Mouse (Mus musculus) megakaryocyte, embryonic 14.5 days (primary cell): Measurements from ENCODE around the gene Taar6. TPM values are rescaled to one million over a fixed set of nuclear protein-coding genes. Genes with fewer than 3 reads are reported as not detected.

ENCODE experiments used
- H3K27me3 ChIP-seq: replicated peaks from 2 replicates; pipeline ENCODE3; 2012; ENCODE audit warnings: inconsistent platforms
- H3K36me3 ChIP-seq: replicated peaks from 2 replicates; pipeline ENCODE3; 2012; ENCODE audit warnings: low read length, inconsistent platforms, mixed read lengths
- H3K4me1 ChIP-seq: 2 replicates; pipeline ENCODE4 v1.6.1; 2012; ENCODE audit warnings: inconsistent platforms
- H3K4me3 ChIP-seq: replicated peaks from 2 replicates; pipeline ENCODE3; 2012; ENCODE audit warnings: moderate library complexity, mild to moderate bottlenecking, inconsistent platforms
- H3K9me3 ChIP-seq: 2 replicates; pipeline ENCODE4 v1.6.1; 2012; ENCODE audit warnings: inconsistent platforms
- FLI1 ChIP-seq: IDR thresholded peaks from 2 replicates; pipeline ENCODE4 v1.6.1; 2012; ENCODE audit warnings: low read length, inconsistent platforms, mixed read lengths
- GATA1 ChIP-seq: IDR thresholded peaks from 3 replicates; pipeline ENCODE4 v1.6.1; 2012; ENCODE audit warnings: mixed read lengths, low read length, inconsistent platforms, borderline replicate concordance
- polyA plus RNA-seq: library from polyadenylated mRNA; stranded (reverse); fragments of >175 nt; gene quantifications from 2 replicates; pipeline ENCODE4 v1.2.3, GENCODE M21; 2012; ENCODE audit warnings: low replicate concordance; ENCODE audit not compliant: insufficient read depth

Gene Taar6
- polyA plus RNA-seq: not detected in 2 replicates

DNA sequence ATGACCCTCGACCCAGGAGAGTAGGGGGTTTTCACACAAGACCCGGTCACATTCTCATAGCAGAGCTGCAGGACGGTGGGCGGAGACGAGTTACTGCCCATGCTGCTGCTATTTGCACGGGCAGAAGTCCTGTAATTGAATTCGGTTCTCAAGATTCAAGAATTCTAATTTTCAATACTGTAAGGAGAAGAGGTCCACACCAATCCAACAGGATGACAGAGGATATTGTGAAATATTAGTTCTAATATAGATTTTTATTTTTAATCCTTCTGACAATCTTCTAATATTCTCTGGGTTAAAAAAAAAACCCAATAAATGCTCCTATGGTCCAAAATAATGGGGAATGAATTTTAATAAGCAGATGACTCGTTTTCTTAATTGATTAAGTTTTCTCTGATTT, at the start of gene Taar6:
Taar6 (minus strand) TSS at position 101 of the 400 bp plus-strand sequence.
- H3K9me3 ChIP-seq: no peaks in the 10 kb centered on the region

DNA sequence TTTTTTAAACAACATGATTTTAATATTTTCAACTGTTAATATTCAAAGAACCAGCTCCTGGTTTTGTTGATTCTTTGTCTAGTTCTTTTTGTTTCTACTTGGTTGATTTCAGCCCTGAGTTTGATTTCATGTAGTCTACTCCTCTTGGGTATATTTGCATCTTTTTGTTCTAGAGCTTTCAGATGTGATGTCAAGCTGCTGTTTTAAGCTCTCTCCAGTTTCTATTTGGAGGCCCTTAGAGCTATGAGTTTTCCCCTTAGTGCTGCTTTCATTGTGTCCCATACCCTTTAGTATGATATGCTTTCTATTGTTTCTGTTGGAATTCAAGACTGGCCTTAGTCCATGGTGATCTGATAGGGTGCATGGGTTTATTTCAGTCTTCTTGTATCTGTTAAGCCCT, 45.9 kb upstream of the Taar6 start:
- TF ChIP-seq GATA1 (no peak), FLI1 (no peak)

More for the DNA sequence above, at the start of gene Taar6:
- Histone ChIP-seq H3K4me3 (no peak within 1 kb of the TSS), H3K27me3 (no peaks in the 10 kb centered on the region), H3K4me1 (no peaks in the 10 kb centered on the region), H3K36me3 (no peaks in the 10 kb centered on the region)
- TF ChIP-seq FLI1: no peak
- TF ChIP-seq GATA1: no peak

DNA sequence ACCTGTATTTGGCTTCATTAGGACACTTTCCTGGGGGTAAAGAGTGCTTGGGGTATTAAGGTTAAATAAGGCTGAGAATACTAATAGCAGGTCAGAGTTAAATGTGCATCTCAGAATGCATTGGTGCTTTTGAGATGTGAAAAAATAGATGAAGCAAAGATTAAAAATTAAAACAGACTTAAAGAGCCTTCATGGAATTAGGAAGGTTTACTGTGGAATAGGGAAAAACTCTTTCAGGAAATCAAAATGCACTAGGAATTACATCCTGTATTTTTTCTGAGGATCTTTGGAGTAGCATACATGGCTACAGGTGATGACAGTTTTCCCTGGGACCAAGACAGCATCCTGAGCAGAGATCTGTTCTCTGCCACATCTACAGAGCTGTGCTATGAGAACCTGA, 41.5 kb upstream of the Taar6 start, which contains the start of gene Taar7d:
Taar7d (plus strand) TSS at position 301 of the 400 bp plus-strand sequence.
- TF ChIP-seq FLI1 (no peak), GATA1 (no peak)
- Histone ChIP-seq H3K4me1 (no peaks in the 10 kb centered on the region), H3K27me3 (no peaks in the 10 kb centered on the region), H3K4me3 (no peak within 1 kb of the TSS), H3K36me3 (no peaks in the 10 kb centered on the region), H3K9me3 (0 out of 2 replicates have a peak, but pooled peaks cover 5% of the 10 kb centered on the region)

More for the DNA sequence above, 45.9 kb upstream of the Taar6 start:
- Histone ChIP-seq H3K9me3 (no peaks in the 10 kb centered on the region), H3K36me3 (no peaks in the 10 kb centered on the region), H3K4me3 (no peak overlapping the region), H3K4me1 (no peaks in the 10 kb centered on the region), H3K27me3 (no peaks in the 10 kb centered on the region)

DNA sequence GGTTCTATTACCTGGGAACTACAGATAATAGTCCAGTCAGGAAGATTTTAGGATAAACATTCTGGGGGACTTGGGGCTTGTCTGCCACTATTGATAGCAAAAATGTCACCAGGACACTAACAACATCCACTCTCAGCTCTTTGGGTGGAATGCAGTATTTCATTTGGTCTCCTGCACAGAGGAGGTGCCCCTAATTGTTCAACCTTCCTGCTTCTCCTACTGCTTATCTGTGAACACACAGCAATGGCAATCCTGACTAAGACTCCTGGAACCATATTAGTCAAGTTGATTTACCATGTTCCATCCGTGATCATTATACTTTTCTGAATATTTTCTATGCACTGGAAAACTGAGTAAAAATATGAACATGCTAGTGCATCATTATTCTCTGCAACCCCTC, 22.7 kb upstream of the Taar6 start:
- Histone ChIP-seq H3K27me3 (no peaks in the 10 kb centered on the region), H3K4me3 (no peak overlapping the region), H3K4me1 (no peaks in the 10 kb centered on the region), H3K9me3 (no peaks in the 10 kb centered on the region), H3K36me3 (no peaks in the 10 kb centered on the region)
- TF ChIP-seq GATA1 (no peak), FLI1 (no peak)

DNA sequence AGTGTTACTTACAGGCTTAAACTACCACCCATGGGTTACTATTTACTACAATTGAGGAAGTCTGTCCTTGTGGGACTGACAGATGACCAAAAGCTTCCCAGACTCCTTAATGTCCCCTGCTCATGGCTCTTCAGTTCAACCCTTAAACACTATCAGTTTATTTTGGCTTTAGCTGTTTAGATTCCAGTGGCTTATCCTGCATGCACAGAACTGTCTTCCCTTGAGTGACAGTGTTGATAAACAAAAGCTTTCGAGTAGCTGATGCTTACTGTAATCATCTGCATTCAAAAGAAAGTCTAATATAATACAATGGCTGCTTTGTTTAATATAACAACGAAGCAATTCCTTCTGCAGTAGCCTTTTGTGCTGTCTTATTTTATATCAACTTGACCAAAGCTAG, 21.6 kb upstream of the Taar6 start:
- Histone ChIP-seq H3K4me3 (no peak overlapping the region), H3K27me3 (no peaks in the 10 kb centered on the region), H3K4me1 (no peaks in the 10 kb centered on the region), H3K9me3 (no peaks in the 10 kb centered on the region), H3K36me3 (no peaks in the 10 kb centered on the region)
- no peak for TF ChIP-seq FLI1
- no peak for TF ChIP-seq GATA1

DNA sequence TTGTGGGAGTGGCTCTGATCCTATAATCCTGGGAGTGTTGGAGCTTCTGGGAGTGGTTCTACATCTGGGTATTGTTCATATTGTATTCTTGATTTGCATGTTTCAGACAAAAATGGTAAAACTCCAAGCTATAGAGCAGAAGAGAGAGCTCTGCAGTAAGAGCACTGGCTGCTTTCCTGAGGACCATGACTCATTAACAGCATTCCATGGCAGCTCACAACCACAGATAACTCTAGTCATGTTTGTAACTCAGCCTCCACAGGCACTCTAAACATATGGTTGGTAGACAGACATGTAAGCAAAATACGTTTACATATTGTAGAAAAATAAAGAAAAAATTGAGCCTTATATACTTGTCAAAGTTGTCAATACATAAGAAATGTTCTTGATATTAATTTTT, 21.0 kb upstream of the Taar6 start:
- Histone ChIP-seq H3K36me3 (no peaks in the 10 kb centered on the region), H3K4me3 (no peak overlapping the region), H3K4me1 (no peaks in the 10 kb centered on the region), H3K9me3 (no peaks in the 10 kb centered on the region), H3K27me3 (no peaks in the 10 kb centered on the region)
- TF ChIP-seq GATA1 (no peak), FLI1 (no peak)

DNA sequence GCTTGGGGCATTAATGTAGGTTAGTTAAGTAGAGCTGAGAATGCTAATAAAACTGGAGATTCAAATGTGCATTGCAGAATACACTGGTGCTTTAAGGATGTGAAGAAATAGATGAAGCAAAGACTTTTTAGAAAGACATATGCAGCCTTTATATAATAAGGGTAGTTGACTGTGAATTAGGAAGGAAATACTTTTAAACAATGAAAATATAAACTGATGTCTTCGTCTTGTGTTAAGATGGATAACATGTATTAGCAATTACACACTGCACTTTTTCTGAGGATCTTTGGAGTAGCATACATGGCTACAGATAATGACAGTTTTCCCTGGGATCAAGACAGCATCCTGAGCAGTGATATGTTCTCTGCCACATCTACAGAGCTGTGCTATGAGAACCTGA, 14.2 kb upstream of the Taar6 start, which contains the start of gene Taar7b:
Taar7b (plus strand) TSS at position 301 of the 400 bp plus-strand sequence.
- Histone ChIP-seq H3K4me1 (no peaks in the 10 kb centered on the region), H3K27me3 (no peaks in the 10 kb centered on the region), H3K36me3 (no peaks in the 10 kb centered on the region), H3K9me3 (no peaks in the 10 kb centered on the region), H3K4me3 (no peak within 1 kb of the TSS)
- no peak for TF ChIP-seq FLI1
- no peak for TF ChIP-seq GATA1

DNA sequence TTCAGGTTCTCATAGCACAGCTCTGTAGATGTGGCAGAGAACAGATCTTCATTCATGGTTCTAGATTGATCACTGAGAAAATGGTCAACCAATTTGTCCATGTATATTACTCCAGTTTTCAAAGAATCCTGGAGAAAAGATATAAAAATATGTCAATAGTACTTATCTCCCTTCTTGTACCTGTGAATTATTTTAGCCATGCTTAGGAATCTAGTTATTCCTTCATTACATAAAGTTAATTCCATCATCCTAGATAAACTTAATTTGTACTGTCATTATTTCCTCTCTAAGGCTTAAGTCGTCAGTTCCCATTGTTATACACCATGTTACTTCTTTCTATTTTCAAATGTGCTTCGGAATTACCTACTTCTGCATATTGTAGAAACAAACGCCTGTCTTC, 7.9 kb upstream of the Taar6 start, which contains the start of gene Taar7a:
Taar7a (minus strand) TSS at position 101 of the 400 bp plus-strand sequence.
- TF ChIP-seq GATA1: no peak
- no peak for TF ChIP-seq FLI1

DNA sequence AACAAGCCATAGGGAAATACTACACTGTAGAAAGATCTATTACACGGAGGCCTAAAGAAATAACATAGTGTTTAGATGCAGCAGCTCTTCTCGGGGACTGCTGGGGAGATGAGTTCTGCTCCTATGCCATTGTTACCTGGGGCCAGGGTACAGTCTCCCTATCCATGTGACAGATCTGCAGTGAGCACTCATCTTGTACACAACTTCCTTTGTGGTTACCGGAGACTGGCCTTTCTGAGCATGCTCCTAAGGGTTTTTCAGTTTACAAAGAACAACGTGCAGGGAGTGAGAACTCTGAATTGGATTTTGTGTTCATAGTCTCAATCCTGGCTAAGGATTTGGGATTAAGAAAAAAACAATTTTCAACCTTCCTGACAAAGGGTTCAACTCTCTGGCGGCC, 973 bp upstream of the Taar6 start:
- no peaks in the 10 kb centered on the region for H3K36me3 ChIP-seq
- no peaks in the 10 kb centered on the region for H3K4me1 ChIP-seq
- no peak for TF ChIP-seq FLI1
- no peak for TF ChIP-seq GATA1
- no peak overlapping the region for H3K4me3 ChIP-seq
- no peaks in the 10 kb centered on the region for H3K9me3 ChIP-seq
- no peaks in the 10 kb centered on the region for H3K27me3 ChIP-seq

More for the DNA sequence above, 7.9 kb upstream of the Taar6 start, which contains the start of gene Taar7a:
- Histone ChIP-seq H3K9me3 (no peaks in the 10 kb centered on the region), H3K27me3 (no peaks in the 10 kb centered on the region), H3K4me1 (no peaks in the 10 kb centered on the region), H3K36me3 (no peaks in the 10 kb centered on the region), H3K4me3 (no peak within 1 kb of the TSS)

DNA sequence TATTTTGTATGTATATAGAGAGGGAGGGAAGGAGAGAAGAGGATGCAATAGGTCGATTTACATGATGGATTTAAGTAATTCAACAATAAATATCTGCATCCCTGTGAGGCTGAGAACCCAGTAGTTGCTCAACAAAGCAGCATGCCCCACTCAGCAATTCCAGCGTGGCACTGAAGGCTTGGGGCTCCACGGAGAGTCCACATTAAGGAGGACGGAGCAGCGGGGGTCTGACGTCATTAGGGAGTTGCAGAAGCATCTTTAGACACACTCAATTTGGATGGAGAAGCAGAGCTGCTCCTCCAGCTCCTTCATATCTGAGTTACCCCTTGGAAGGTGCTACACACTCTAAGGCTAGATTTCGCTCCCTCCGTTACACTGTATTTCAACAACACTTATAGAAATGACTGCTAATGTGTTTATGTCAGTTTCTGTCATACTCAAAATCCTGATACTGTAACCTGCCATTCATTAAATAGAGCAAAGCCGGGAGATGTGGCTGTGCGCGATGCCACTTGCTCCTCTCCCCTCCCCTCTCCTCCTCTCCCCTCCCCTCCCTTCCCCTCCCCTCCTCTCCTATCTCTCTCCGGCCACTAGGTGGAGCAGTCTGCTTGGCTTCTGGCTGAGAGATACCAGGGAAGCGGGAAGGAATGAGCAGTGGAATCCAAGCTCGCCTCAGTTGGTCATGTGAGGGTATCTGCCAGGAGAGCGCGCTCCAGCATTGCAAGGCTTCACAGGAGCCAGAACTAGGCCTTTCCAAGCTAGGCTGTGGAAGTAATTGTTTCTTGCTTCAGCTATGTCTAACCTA, 6.3 kb downstream of the Taar6 start:
- no peaks in the 10 kb centered on the region for H3K36me3 ChIP-seq
- TF ChIP-seq FLI1: no peak
- TF ChIP-seq GATA1: no peak
- H3K4me3 ChIP-seq: no peak overlapping the region
- no peaks in the 10 kb centered on the region for H3K27me3 ChIP-seq
- H3K4me1 ChIP-seq: peaks cover 4% of the 10 kb centered on the region; the same call in 1 of the 2 replicates
- H3K9me3 ChIP-seq: no peaks in the 10 kb centered on the region
